Mouse (Mus musculus): ENCODE results near the gene Gm20532.

- TF ChIP-seq CTCF (IDR thresholded peaks at IDR 0.05; ENCODE audit: borderline replicate concordance, extremely low read depth, insufficient read depth, insufficient read length) (no peak), POLR2A (IDR thresholded peaks at IDR 0.05; ENCODE audit: borderline replicate concordance, extremely low read depth, insufficient read depth, insufficient read length, poor library complexity, severe bottlenecking) (no peak)
These were observed 10.5 kb downstream of the Gm20532 start for GRCm38 (mm10) chr2:26596898-26597297.

Measured in brain, embryonic 14.5 days (tissue).